Mouse (Mus musculus): ENCODE measurements around the gene Teddm1a. TPM values are rescaled to one million over a fixed set of nuclear protein-coding genes. Genes with fewer than 3 reads are reported as not detected.
"Not testable (repeated sequence)": the region's sequence is repeated elsewhere in the genome, so short reads cannot be mapped to it uniquely, and the experiment has no call there.

Teddm1a gene
- polyA plus RNA-seq (2015; fragmentation: Nextera tagmentation; extraction: Ambion mirVana) = not detected in 2 replicates

- H3K4me2 ChIP-seq (replicated peaks; ENCODE audit: low read depth, low read length) = no peak within 1 kb of the TSS
- H3K36me3 ChIP-seq (ENCODE audit: insufficient read depth, low read length) = no peaks in the 10 kb centered on the region
- DNase-seq (ENCODE audit: low spot score) (no peak), ATAC-seq (no peak)
- no peaks in the 10 kb centered on the region for H3K9me3 ChIP-seq (ENCODE audit: low read length)
- H3K4me1 ChIP-seq (ENCODE audit: insufficient read depth, low read depth, low read length) = no peaks in the 10 kb centered on the region
- no peak within 1 kb of the TSS for H3K9ac ChIP-seq (replicated peaks; ENCODE audit: low read depth)
- TF ChIP-seq CTCF (IDR thresholded peaks at IDR 0.05) (no peak), EP300 (IDR thresholded peaks at IDR 0.05) (no peak)
- H3K27ac ChIP-seq (ENCODE audit: low read length) = no peak within 1 kb of the TSS
- 49% methylated on average over 4 of the region's 4 CpGs for WGBS
- H3K27me3 ChIP-seq (replicated peaks; ENCODE audit: insufficient read depth, low read length) = no peaks in the 10 kb centered on the region
- H3K4me3 ChIP-seq (ENCODE audit: low read depth, low read length) = no peak within 1 kb of the TSS
Observed at GRCm38 (mm10) chr1:153891442-153891841, at the start of gene Teddm1a. Gene Teddm1a, plus strand, starts transcription at chr1:153891742.

- no peaks in the 10 kb centered on the region for H3K36me3 ChIP-seq (ENCODE audit: insufficient read depth, low read length)
- H3K4me1 ChIP-seq (ENCODE audit: insufficient read depth, low read depth, low read length) = no peaks in the 10 kb centered on the region
- WGBS = 85% methylated on average over 11 of the region's 11 CpGs
- H3K27me3 ChIP-seq (replicated peaks; ENCODE audit: insufficient read depth, low read length) = no peaks in the 10 kb centered on the region
- no peak overlapping the region for H3K9ac ChIP-seq (replicated peaks; ENCODE audit: low read depth)
- DNase-seq (ENCODE audit: low spot score) (no peak), ATAC-seq (no peak)
- TF ChIP-seq EP300 (IDR thresholded peaks at IDR 0.05) (no peak), CTCF (IDR thresholded peaks at IDR 0.05) (no peak)
- H3K27ac ChIP-seq (ENCODE audit: low read length) = no peak overlapping the region
- no peaks in the 10 kb centered on the region for H3K9me3 ChIP-seq (ENCODE audit: low read length)
- H3K4me2 ChIP-seq (replicated peaks; ENCODE audit: low read depth, low read length) = no peak overlapping the region
- H3K4me3 ChIP-seq (ENCODE audit: low read depth, low read length) = no peak overlapping the region
Observed at GRCm38 (mm10) chr1:153842121-153842740, 49.3 kb upstream of the Teddm1a start.

GRCm38 (mm10) chr1:153844042-153844441 lies 47.5 kb upstream of the Teddm1a start, which contains the start of gene Rgsl1:
Gene Rgsl1, minus strand, starts transcription at chr1:153844142.
- TF ChIP-seq CTCF (IDR thresholded peaks at IDR 0.05) (no peak), EP300 (IDR thresholded peaks at IDR 0.05) (no peak)
- Histone ChIP-seq H3K36me3 (ENCODE audit: insufficient read depth, low read length) (no peaks in the 10 kb centered on the region), H3K4me3 (ENCODE audit: low read depth, low read length) (no peak within 1 kb of the TSS), H3K27me3 (replicated peaks; ENCODE audit: insufficient read depth, low read length) (no peaks in the 10 kb centered on the region), H3K4me2 (replicated peaks; ENCODE audit: low read depth, low read length) (no peak within 1 kb of the TSS), H3K4me1 (ENCODE audit: insufficient read depth, low read depth, low read length) (no peaks in the 10 kb centered on the region), H3K9ac (replicated peaks; ENCODE audit: low read depth) (no peak within 1 kb of the TSS), H3K9me3 (ENCODE audit: low read length) (no peaks in the 10 kb centered on the region), H3K27ac (ENCODE audit: low read length) (no peak within 1 kb of the TSS)
- no peak for ATAC-seq
- no peak for DNase-seq (ENCODE audit: low spot score)
- 91% methylated on average over 8 of the region's 8 CpGs for WGBS

- DNase-seq (ENCODE audit: low spot score) (no peak), ATAC-seq (no peak)
- Histone ChIP-seq H3K9ac (replicated peaks; ENCODE audit: low read depth) (no peak overlapping the region), H3K4me2 (replicated peaks; ENCODE audit: low read depth, low read length) (no peak overlapping the region), H3K36me3 (ENCODE audit: insufficient read depth, low read length) (no peaks in the 10 kb centered on the region), H3K9me3 (ENCODE audit: low read length) (no peaks in the 10 kb centered on the region), H3K4me1 (ENCODE audit: insufficient read depth, low read depth, low read length) (no peaks in the 10 kb centered on the region), H3K27me3 (replicated peaks; ENCODE audit: insufficient read depth, low read length) (no peaks in the 10 kb centered on the region), H3K27ac (ENCODE audit: low read length) (no peak overlapping the region), H3K4me3 (ENCODE audit: low read depth, low read length) (no peak overlapping the region)
- TF ChIP-seq CTCF (IDR thresholded peaks at IDR 0.05) = no peak
- TF ChIP-seq EP300 (IDR thresholded peaks at IDR 0.05) = no peak
- 82% methylated on average over 7 of the region's 7 CpGs for WGBS
Observed at GRCm38 (mm10) chr1:153846420-153846819, 45.1 kb upstream of the Teddm1a start.

GRCm38 (mm10) chr1:153846867-153847266 lies 44.7 kb upstream of the Teddm1a start:
- Histone ChIP-seq H3K27me3 (replicated peaks; ENCODE audit: insufficient read depth, low read length) (no peaks in the 10 kb centered on the region), H3K4me1 (ENCODE audit: insufficient read depth, low read depth, low read length) (no peaks in the 10 kb centered on the region), H3K9me3 (ENCODE audit: low read length) (no peaks in the 10 kb centered on the region), H3K4me2 (replicated peaks; ENCODE audit: low read depth, low read length) (no peak overlapping the region), H3K27ac (ENCODE audit: low read length) (no peak overlapping the region), H3K4me3 (ENCODE audit: low read depth, low read length) (no peak overlapping the region), H3K9ac (replicated peaks; ENCODE audit: low read depth) (no peak overlapping the region), H3K36me3 (ENCODE audit: insufficient read depth, low read length) (no peaks in the 10 kb centered on the region)
- WGBS = 27% methylated on average over 6 of the region's 6 CpGs
- ATAC-seq = no peak
- peak; percentile 90 for DNase-seq (ENCODE audit: low spot score)
- TF ChIP-seq CTCF (IDR thresholded peaks at IDR 0.05) (peak; percentile 83), EP300 (IDR thresholded peaks at IDR 0.05) (no peak)

- DNase-seq (ENCODE audit: low spot score); H3K4me1 ChIP-seq (ENCODE audit: insufficient read depth, low read depth, low read length); ATAC-seq; H3K9me3 ChIP-seq (ENCODE audit: low read length); H3K4me3 ChIP-seq (ENCODE audit: low read depth, low read length); H3K27me3 ChIP-seq (replicated peaks; ENCODE audit: insufficient read depth, low read length); H3K9ac ChIP-seq (replicated peaks; ENCODE audit: low read depth); H3K4me2 ChIP-seq (replicated peaks; ENCODE audit: low read depth, low read length); H3K27ac ChIP-seq (ENCODE audit: low read length); H3K36me3 ChIP-seq (ENCODE audit: insufficient read depth, low read length): not testable (repeated sequence)
- WGBS = 67% methylated on average over 7 of the region's 7 CpGs
Observed at GRCm38 (mm10) chr1:153852696-153853095, 38.8 kb upstream of the Teddm1a start.

GRCm38 (mm10) chr1:153855946-153856345 lies 35.6 kb upstream of the Teddm1a start:
- TF ChIP-seq EP300 (IDR thresholded peaks at IDR 0.05) (no peak), CTCF (IDR thresholded peaks at IDR 0.05) (no peak)
- Histone ChIP-seq H3K4me1 (ENCODE audit: insufficient read depth, low read depth, low read length) (no peaks in the 10 kb centered on the region), H3K9me3 (ENCODE audit: low read length) (no peaks in the 10 kb centered on the region), H3K27ac (ENCODE audit: low read length) (no peak overlapping the region), H3K36me3 (ENCODE audit: insufficient read depth, low read length) (no peaks in the 10 kb centered on the region), H3K4me3 (ENCODE audit: low read depth, low read length) (no peak overlapping the region), H3K9ac (replicated peaks; ENCODE audit: low read depth) (no peak overlapping the region), H3K4me2 (replicated peaks; ENCODE audit: low read depth, low read length) (no peak overlapping the region), H3K27me3 (replicated peaks; ENCODE audit: insufficient read depth, low read length) (no peaks in the 10 kb centered on the region)
- ATAC-seq (no peak), DNase-seq (ENCODE audit: low spot score) (no peak)
- WGBS = 67% methylated on average over 8 of the region's 8 CpGs

All from lung, postnatal 0 days (tissue).